Mouse (Mus musculus): Measurements from ENCODE around the gene Ddi2.

DNA sequence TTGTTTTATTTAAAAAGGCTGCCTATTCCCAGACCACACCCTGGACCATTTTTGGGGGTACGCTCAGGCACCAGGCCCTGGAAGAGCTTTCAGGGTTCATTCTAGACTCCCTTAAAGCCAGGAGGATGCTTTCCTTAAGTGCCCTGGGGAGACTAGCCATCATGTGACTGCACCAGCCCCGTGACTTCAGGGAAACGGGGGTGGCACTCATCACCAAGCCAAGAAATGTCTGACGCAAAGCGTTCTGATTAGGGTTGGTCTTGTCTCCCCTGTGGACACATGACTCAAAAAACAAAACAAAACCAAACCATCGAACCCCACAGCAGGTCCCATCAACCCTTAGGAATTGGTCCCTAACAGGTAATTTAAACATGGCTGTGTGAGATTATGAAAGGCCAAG, 71.9 kb downstream of the Ddi2 start:
- TF ChIP-seq CHD2 (IDR thresholded peaks at IDR 0.05; ENCODE audit: low read depth, low read length) (no peak), HCFC1 (IDR thresholded peaks at IDR 0.05; ENCODE audit: borderline replicate concordance, insufficient read depth, low read length) (no peak), MAFK (IDR thresholded peaks at IDR 0.05; ENCODE audit: insufficient read depth, low read depth, low read length) (no peak), ZC3H11A (IDR thresholded peaks at IDR 0.05; ENCODE audit: borderline replicate concordance, low read depth, low read length) (no peak), ZNF384 (IDR thresholded peaks at IDR 0.05; ENCODE audit: low read depth, low read length) (no peak)

All from ES-E14 (cell line).